Mouse (Mus musculus) frontal cortex, adult (tissue): ENCODE data around the gene Uxt.
A peak's percentile ranks its signal among the peaks of the same experiment; 100 is the strongest.

Experiments
- ATAC-seq: cut with Nextera tagmentation; 2 replicates; pipeline ENCODE4 v1.9.2; 2017; ENCODE audit warnings: mild to moderate bottlenecking, moderate library complexity, mixed read lengths; ENCODE audit not compliant: low TSS enrichment

The Uxt gene

DNA sequence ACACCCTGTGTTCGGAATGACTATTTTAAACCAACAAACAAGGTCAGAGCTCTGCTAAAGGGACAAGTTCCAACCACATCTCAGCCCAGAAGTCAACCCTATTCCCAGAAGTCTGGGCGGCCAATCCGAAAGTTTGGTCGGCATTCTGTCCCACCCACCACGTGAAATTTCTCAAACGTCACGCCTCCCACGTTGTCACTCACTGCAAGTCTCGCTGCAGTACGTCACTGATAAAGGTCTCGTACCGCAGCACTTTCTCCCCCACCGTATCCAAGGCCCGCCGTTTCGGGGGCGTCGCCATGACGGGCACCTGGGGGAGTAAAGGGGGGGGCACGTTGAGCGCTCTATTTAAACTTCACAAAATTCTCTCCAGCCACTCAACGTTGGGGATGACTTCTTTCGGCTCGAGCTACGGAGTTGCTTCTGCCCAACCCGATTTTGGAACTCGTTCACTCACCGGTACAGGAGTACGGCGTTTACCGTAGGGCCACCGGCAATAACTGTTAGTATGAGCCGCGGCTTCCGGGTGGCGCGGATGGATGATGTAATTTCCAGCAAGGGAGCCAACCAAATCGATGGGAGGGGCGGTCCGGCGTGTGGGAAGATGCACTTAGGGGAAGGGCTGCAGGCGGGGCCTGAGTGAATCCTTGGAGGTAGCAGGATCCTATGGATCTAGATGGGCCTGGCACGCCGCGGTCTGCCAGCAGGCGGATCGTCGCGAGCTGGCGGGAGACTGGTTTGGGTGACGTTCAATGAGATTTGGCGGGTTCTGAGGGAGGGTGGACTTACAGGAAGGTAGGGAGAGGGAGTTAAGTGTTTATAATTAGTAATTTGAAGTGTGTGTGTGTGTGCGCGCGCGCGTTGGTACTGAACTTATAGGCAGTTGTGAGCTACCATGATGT is at the start of gene Uxt:
TSS of gene Uxt (minus strand) at position 541 of the 902 bp plus-strand sequence.
- peak; percentile 99 for ATAC-seq

DNA sequence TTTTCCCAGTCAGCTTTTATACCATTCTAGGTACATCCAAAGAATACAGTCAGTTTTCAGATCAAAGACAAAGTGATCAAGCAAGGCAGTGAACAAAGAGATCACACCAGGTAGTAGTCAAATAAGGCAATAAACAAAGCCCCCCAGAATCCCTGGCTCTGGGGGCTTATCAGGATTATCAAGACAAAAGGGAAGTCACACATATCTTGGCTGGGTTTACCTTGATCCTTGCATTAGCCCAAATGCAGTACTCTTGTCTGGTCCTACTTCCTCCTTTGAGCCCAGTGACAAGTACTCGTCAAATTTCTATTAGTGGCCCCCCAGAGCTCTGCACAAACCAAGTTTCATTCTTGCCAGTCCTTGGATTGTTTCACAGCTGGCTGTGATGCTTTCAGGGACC is 19.1 kb upstream of the Uxt start:
- no peak for ATAC-seq

DNA sequence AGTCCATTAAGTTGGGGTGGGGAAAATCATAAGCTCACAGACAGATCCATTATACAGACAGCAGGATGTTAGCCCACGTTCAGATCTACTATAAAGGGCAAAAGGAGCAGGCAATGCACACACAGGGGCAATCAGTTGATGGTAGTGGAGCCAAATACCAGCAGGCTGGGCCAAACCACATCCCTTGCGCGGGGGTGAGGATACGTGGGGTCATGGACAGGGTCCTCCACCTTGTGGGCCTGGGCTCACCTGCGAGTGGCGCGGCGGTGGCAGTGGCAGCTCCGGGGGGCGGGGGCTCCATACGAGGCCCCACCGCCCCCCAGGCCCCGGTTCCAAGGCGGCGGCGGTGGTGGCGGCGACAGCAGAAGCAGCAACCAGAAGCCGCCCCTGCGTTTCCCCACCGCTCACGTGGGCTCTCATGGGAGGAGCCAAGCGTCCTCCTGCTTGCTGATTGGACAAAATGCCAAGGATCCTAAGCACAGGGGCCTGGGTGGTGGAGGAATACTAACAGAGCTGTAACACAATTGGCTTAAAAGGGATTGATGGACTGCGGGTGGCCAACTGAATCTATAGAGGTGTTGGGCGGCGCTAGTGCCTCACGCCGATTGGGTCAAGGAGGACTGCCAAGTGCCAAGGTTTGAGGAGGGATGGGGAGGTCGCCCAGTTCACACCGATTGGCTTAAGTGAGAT is 11.5 kb downstream of the Uxt start, which contains the start of gene Elk1:
TSS of gene Elk1 (minus strand) at position 418 of the 690 bp plus-strand sequence.
- peak; percentile 94 for ATAC-seq

DNA sequence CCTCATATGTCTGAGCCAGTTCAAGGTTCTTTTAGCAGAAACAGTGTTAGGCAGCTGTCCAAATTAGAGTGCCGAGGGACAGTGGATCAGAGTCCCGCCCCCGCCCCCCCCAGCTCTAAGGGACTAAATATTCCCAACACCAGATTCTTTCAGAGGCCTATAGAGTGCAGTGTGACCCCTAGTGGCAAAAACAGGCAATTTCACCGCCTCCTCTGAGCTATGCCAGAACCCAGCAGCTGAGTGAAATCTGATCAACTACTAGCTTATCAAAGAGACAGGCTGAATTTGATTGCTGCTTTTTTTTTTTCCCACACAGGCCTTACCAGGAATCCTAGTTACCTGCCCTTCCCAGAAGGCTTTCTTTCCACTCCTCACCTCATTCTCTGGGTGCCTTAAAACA is 15.8 kb downstream of the Uxt start:
- peak; percentile 36; the same call in 1 of the 2 replicates for ATAC-seq

DNA sequence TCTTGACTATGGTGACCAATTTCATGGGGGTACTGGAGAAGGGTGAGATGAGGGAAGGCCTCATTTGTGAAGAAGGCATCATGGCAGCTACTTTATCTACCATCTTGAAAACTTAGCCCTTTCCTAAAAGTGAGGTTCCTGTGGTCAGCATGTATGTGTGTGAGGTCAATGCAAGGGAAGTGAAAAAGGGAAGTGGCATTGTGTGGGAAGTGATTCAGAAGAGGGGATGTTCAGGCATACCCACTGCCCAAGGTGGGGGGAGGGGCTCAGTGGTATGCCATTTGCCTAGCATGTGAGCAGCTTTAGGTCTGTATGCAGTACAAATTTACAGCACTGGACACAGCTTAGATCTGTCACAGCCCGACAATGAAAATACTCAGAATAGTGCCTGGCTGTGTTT is 29.9 kb downstream of the Uxt start:
- no peak for ATAC-seq

DNA sequence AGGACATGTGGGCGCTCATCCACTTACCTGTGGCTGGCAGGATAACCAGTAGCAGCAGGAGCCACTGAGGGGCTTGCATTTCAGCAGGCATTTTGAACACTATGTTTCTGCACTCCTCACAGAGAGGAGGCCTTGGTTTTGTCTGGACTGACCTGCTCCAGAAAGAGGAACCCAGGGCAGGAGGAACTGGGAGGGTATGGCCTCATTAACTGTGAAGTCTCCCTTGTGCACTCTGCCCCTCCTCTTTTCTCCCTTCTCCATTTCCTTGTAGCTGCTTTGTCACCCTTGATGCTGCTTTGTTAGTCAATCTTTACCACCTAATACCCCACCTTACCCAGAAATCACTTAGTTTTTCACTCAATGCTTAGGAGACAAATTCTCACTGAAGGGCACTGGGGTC is 30.5 kb downstream of the Uxt start, which contains the start of gene Cfp:
TSS of gene Cfp (minus strand) at position 192 of the 400 bp plus-strand sequence.
- no peak for ATAC-seq

DNA sequence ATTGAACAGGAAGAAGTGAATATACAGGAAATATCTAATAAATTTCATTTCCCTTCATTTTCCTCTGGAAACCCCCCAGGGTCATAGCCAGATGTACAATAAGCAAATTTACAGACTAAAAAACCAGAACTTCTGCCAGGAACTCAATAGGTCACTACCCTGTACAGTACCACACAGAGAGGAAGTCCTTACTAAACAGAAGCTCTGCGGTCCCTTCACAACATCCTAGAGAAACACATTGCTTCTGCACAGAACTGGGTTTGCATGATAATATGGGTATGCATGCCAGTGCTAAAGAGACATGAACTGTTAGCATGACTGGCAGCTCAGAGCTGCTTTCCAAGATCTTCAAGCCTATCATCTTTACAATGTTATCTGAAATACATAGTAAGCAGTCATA is 32.0 kb downstream of the Uxt start:
- ATAC-seq, result no peak

DNA sequence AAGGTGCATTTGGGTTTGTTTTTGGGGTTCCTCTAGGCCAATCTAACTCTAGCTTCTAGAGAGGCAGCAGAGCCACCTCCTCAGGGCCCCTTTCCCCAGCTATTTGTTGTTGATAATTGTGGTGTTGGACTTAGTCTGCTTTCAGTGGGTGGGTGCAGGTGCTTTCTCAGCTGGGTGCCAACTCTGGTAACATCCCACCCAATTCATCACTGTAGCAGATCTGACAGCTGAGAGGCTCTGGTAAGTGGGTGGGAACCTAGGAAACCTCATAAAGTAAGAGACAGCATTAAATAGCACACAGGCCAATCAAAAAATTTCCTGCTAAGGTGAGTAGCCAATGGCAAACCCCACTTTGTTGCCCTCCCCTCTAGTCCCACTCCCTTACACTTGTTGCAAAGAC is 36.8 kb downstream of the Uxt start:
- no peak for ATAC-seq

DNA sequence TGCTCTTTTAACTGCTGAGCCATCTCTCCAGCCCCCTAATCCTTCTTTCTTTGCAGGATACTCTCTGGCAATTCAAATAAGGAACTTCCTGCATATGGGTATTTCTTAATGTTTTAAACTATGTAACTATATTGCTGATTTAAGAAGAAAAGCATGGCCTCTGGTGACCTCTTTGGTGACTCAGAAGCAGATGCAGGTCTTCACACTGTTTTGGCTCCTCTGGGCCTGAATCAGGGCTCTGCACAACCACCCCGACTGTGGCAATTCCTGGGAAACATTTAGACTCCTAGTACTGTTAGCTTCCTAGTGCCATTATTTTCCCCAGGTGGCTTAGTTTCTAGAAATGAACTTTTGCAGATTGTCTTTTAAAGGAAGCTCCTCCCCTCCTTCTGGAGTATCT is 38.3 kb downstream of the Uxt start:
- no peak for ATAC-seq

DNA sequence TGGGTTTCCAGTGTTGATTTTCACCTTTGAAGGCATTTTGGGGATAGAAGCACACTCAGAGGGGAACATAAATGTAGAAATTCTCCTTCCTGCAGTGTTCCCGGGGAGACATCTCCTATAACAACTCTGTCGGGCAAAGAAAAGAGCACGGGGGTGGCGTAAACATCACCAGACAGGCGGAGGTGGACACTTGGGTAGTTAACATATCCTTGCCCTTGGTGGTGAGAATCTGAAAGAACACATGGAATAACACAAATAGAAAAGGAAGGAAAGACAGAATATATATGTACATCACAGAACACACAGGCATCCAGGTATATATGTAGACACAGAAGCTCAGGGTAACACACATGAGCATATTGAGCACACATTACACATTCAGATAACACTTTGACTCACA is 40.5 kb downstream of the Uxt start:
- ATAC-seq, result peak; percentile 17

DNA sequence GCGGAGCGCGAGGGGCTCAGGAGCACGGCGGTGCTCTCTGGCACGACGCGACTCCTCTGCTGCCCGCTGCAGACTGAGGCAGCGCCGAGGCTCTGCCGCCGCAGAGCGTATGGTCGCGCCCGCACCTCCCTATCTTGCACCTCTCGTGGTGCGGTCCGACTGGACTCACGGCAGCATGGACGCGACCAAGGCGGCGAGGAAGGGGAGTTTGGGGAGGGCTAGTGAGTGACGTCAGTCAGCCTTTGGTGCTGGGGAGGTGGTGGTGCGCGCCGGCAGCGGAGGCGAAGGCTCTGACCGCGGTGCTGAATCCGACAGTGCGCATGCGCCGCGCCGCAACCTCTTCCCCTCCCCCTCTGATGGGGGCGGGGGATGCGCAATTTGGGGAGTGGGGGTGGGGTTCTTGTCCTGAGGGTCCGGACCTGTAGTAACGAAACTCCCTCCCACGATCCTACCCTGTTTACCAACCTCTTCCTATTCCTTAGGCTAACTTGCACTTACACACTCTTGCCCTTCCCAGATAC is 40.9 kb downstream of the Uxt start, which contains the start of gene Syn1:
TSS of gene Syn1 (minus strand) at position 161 of the 521 bp plus-strand sequence.
- peak; percentile 82 for ATAC-seq

DNA sequence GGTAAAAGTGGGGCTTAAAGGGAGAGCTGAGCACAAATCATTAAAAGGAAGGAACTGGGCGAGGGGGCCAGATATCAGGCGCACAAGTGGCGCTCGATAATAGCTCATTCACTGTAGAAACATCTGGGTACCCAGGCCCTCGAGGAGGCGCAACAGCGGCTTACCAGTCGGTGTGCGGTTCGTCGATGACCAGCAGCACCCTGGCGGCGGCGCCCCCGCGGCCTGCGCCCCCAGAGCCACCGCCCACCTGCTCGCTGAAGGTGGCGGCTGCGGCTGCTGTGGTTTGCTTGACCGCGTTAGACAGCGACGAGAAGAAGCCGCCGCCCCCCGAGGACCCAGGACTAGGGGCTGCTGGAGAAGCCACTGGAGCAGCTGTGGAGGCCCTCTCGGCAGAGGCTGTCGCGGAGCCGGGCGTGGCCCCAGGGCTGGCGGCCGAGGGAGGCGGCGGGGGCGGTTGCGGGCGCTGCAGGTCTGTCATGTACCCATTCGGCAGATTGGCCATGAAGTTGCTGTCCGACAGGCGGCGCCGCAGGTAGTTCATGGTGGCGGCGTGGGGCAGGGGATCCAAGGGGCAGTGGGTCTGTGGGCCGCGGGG is 41.5 kb downstream of the Uxt start:
- ATAC-seq, result peak; percentile 5; the same call in 1 of the 2 replicates

DNA sequence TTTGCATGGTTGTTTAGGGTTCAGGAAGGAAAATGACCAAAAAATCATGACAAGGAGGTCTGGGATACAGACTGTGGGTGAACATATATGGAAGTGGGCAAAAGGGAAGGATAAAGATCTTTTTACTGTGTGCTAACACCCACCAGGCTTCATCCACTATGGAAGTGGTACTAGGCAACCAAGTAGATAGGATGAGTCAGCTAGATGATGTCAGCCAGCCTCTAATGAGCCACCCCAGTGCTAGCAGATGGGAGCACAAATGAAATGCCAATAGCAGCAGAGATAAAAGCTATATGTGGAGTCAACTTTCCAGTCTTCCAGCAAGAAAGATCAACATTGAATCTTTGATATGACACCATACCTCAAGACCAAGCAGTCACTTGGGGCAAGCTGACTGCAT is 46.7 kb downstream of the Uxt start:
- peak; percentile 62 for ATAC-seq

DNA sequence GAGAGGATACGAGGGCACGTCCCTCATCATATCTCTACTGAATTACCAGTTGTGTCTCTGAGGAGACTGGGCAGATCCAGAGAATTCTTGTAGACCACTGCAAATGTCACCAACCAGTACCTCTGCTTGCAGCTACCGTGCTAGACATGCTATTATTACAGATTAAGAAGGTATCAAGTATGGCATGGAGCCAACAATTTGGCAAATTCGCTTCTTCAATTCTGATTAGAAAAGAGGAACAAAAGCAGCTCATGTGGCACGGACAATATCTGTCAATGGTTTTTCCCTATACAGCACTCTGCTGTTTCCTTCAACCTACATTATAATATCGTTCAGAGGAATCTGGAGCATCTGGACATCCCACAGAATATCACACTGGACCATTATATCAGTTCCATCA is 48.1 kb downstream of the Uxt start:
- ATAC-seq, result no peak

DNA sequence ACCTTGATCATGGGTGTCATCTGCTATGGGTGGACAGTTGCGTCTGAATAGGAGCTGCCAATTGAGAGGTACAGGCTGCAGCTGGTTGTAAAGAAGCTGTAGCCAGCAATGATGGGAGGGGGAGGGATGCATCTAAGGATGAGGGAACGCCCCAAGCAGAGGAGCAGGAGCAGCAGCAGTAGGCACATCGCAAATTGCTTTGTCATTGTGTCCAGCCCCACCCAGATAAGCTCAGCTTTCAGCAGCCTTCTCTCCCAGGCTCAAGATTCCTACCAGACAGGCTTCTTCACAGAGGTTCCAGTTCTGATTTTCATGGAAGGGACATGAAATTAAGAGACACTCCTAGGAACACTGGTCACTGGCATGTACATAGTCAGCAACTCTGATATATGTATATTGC is 51.7 kb downstream of the Uxt start:
- peak; percentile 60 for ATAC-seq
